15 mouse cellular contexts compared by ENCODE assay signal in genomic region chr10:86245396-86245795, GRCm38 (mm10).
"Had no signal": no experiment of that assay in that cellular context is flagged by ENCODE, and none has a peak within 500 bp of the region (broad histone marks: within the 10 kb centered on the region; RNA-seq: fewer than 3 reads in every experiment).

No protein-coding gene starts in this region.

- H3K4me3 ChIP-seq: neural tube, embryonic 15.5 days; stomach, embryonic 15.5 days had no signal

- DNase-seq: retina, postnatal 1 day; right cerebral cortex, adult 18-20 months; right cerebral cortex, postnatal 14 days; right cerebral cortex, postnatal 25 days; right cerebral cortex, postnatal 4 days; spleen, adult 18-20 months; thymus, adult 18-20 months; thymus, adult 2 months; thymus, postnatal 14 days; thymus, postnatal 25 days; thymus, postnatal 36 days; thymus, postnatal 4 days had no signal

- H3K27ac ChIP-seq: neural tube, embryonic 15.5 days; stomach, embryonic 15.5 days; stomach, postnatal 0 days had no signal
